Mouse (Mus musculus): ENCODE data around the gene Adgre4. TPM values are rescaled to one million over a fixed set of nuclear protein-coding genes. Genes with fewer than 3 reads are reported as not detected.

Gene Adgre4
- polyA plus RNA-seq (2015; fragmentation: Illumina TruSeq; extraction: RNeasy Lipid Tissue Mini Kit (QIAGEN cat#74804); ENCODE audit: low read depth, low replicate concordance), result not detected

DNA sequence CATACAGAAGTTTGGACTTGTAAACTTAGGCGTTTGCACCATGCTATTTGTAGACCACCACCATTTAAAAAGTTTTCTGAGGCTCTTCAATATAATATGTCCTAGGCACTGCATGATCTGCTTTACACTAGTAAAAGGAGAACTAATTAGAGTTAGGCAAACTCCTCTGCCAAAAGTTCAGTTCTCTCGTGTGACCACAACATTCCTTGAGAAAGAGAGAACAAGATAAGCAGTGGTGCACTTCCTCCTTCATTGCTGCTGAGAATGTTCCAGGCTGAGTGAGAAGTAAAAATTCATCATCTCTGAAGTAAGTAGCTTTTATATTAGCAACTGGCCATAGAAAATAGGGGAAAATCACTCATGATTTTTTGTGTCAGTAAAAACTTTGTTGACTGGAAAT is at the start of gene Adgre4:
TSS of gene Adgre4 (plus strand) at position 199 of the 400 bp plus-strand sequence.

DNA sequence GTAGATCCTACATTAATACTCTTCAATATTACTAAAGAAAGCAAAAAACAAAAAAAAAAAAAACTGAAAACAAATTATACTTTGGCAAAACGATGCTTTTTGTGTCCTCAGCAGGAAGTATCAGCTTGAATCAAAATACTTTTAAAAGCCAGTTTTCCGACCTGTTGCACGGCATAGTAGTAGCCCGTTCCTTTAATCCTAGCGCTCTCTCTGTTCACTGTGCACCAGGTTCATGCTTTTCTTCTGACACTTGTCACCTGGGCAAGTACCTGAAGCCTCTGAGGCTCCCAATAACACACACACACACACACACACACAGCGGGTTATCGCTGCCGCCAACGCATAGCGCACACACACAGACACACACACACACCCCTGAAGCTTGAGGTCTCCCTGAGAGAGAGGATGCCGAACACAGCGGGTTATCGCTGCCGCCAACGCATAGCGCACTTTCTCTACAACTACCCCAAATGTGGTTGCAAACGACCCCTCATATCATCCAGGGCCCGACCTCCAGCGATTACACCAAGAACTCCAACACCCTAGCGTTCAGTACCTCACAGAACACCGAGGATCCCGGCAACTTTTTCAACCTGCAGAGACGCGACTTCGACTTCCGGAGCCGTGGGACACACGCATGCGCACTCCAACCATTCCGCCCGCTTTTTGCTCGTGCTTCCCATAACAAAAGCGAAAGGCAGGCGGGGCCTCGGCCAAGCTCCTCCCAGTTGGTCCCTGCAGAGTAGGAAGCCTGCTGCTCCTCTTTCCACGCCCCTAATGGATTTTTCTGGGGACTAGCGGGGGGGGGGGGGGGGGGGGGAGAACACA is 37.6 kb upstream of the Adgre4 start, which contains the start of gene Pot1b:
TSS of gene Pot1b (minus strand) at position 645 of the 828 bp plus-strand sequence.

DNA sequence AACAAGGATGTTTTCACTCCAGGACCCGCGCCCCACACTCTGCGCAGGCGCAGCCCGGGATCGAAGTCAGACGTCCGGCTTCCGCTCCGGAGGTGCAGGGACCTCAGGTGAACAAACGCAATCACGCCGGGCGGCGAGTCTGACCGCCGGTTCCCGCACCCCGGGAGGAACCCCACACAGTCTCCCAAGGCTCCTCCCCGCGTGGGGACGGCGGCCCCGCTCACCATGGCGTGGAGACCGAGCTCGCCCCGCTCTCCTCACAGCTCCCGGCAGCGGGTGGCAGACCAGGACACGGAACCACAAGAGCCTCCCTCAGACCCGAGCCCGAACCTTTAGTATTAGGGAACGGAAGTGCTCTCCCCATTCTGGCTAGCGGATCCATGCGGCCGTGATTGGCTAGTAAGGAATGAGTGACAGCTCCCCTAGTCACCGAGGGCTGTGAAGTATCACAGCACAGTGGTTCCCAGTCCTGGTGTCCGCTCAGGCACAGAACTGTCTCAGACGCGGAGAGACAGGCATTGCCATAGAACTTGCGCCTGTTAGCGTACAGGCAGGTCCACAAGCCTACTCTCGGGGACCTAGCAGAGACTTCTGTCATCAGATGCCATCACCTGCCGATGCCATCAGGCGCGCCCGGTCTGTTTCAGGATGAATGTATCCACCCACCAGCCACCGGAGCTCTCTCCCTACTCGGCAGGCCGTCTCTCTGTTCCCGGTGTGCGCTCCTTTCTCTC is 129.0 kb downstream of the Adgre4 start, which contains the start of gene Zfp119a:
TSS of gene Zfp119a (minus strand) at position 295 of the 734 bp plus-strand sequence.

Other genes starting within 250 kb of the Adgre4 start
- not detected for gene Vmn2r118, start 124.8 kb upstream of the Adgre4 start, polyA plus RNA-seq (2015; fragmentation: Illumina TruSeq; extraction: RNeasy Lipid Tissue Mini Kit (QIAGEN cat#74804); ENCODE audit: low read depth, low replicate concordance)
- gene Pot1b, start 37.4 kb upstream of the Adgre4 start, polyA plus RNA-seq (2015; fragmentation: Illumina TruSeq; extraction: RNeasy Lipid Tissue Mini Kit (QIAGEN cat#74804); ENCODE audit: low read depth, low replicate concordance), result 7.9 TPM
- gene Zfp119a, start 128.9 kb downstream of the Adgre4 start, polyA plus RNA-seq (2015; fragmentation: Illumina TruSeq; extraction: RNeasy Lipid Tissue Mini Kit (QIAGEN cat#74804); ENCODE audit: low read depth, low replicate concordance), result 5.6 TPM
- gene Zfp959, start 142.1 kb downstream of the Adgre4 start, polyA plus RNA-seq (2015; fragmentation: Illumina TruSeq; extraction: RNeasy Lipid Tissue Mini Kit (QIAGEN cat#74804); ENCODE audit: low read depth, low replicate concordance), result 11.1 TPM
- gene Zfp119b, start 199.5 kb downstream of the Adgre4 start, polyA plus RNA-seq (2015; fragmentation: Illumina TruSeq; extraction: RNeasy Lipid Tissue Mini Kit (QIAGEN cat#74804); ENCODE audit: low read depth, low replicate concordance), result 4.3 TPM
- 1.5 TPM for gene Ebi3, start 202.7 kb downstream of the Adgre4 start, polyA plus RNA-seq (2015; fragmentation: Illumina TruSeq; extraction: RNeasy Lipid Tissue Mini Kit (QIAGEN cat#74804); ENCODE audit: low read depth, low replicate concordance)
- 10.5 TPM for gene Yju2, start 209.1 kb downstream of the Adgre4 start, polyA plus RNA-seq (2015; fragmentation: Illumina TruSeq; extraction: RNeasy Lipid Tissue Mini Kit (QIAGEN cat#74804); ENCODE audit: low read depth, low replicate concordance)
- 42.9 TPM for gene Shd, start 220.5 kb downstream of the Adgre4 start, polyA plus RNA-seq (2015; fragmentation: Illumina TruSeq; extraction: RNeasy Lipid Tissue Mini Kit (QIAGEN cat#74804); ENCODE audit: low read depth, low replicate concordance)
- 54.4 TPM for gene Fsd1, start 236.5 kb downstream of the Adgre4 start, polyA plus RNA-seq (2015; fragmentation: Illumina TruSeq; extraction: RNeasy Lipid Tissue Mini Kit (QIAGEN cat#74804); ENCODE audit: low read depth, low replicate concordance)

All from brain, adult 10 weeks (tissue).